Mouse (Mus musculus) yolk sac, embryonic 10.5 days (tissue): Measurements from ENCODE around the gene Depp1.

Experiments
- DNase-seq: peaks from one replicate; pipeline ENCODE4 v3.0.0-alpha.2; 2017; ENCODE audit warnings: low spot score

Depp1 gene

GRCm38 (mm10) chr6:116682317-116682716 lies 31.9 kb downstream of the Depp1 start:
- no peak for DNase-seq

- no peak for DNase-seq
Observed at GRCm38 (mm10) chr6:116693639-116694038, 43.2 kb downstream of the Depp1 start.

GRCm38 (mm10) chr6:116694346-116694745 lies 43.9 kb downstream of the Depp1 start:
- no peak for DNase-seq

- no peak for DNase-seq
Observed at GRCm38 (mm10) chr6:116697413-116697812, 47.0 kb downstream of the Depp1 start.

- DNase-seq: no peak
Observed at GRCm38 (mm10) chr6:116697896-116698425, 47.6 kb downstream of the Depp1 start.

GRCm38 (mm10) chr6:116700821-116701220 lies 50.4 kb downstream of the Depp1 start:
- DNase-seq: no peak
